Mouse (Mus musculus): ENCODE data around the gene Adamts2.

Gene Adamts2

DNA sequence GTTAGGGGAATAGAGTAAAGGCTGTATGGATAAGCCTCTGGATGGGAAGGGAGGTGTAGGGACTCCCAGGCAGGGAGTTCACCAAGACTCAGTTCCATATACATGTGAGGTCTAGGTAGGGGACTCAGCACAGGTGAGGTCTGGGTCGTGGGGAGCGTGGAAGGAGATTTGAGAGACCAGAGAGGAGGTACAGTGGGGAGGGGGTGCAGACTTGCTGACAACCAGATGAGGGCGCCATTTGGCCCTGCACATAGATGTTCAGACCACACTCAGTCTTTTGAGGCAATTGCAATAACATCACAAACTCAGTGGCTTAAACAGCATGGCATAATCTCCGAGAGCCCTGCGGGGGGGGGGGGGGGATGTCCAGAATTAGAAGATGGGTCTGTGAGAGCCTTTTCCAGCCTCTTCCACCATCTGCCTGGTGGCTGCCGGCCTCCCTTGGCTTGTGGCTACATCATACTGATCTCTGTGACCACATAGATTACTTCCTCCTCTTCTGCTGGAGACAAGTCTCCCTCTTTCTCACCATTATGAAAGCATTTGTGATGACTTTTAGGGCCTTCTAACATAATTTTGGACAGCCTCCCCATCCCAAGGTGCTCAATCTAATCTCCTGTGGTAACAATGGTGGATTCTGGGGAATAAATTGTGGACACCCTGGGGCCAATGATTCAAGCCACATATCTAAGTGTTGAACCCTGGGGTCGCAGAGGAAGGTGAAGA, 71.8 kb downstream of the Adamts2 start:
- DNase-seq: no peak

DNA sequence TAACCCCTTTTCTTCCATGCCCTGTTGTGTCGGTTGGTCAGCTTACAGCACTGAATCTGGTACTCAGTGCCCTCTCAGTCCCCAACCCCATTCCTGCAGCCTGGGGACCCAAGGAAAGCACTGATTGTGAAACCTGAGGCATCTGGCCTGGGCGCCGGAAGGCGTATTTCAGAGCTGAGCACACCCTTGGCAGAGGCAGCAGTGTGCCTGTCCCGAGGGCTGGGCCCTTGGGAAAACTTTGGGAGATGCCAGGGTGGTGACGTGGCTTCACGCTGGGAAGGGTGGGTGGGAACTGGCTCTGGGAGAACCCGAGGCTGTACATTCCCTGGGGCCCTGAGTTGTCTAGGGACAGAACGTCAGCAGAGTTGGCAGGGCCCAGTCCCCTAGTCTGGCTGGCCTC, 72.5 kb downstream of the Adamts2 start:
- DNase-seq: no peak

DNA sequence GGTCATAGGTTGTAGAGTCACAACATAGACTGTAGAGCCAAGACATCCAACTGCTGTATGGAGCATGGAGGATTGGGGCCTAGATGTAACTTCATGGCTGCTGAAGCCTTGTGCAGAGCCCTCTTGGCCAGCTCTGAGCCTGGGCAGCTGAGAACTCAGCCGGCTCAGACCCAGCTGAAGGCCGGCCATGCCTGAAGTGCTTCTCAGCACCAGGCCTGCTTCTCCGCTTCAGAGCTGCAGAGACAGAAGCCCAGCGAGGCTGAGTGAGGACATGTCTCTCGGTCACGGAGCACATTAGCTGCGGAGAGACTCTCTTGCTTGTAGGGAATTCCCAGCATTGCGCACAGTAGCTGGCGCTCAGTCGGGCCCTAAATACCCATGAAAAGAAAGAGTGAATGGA, 76.8 kb downstream of the Adamts2 start:
- DNase-seq: no peak

DNA sequence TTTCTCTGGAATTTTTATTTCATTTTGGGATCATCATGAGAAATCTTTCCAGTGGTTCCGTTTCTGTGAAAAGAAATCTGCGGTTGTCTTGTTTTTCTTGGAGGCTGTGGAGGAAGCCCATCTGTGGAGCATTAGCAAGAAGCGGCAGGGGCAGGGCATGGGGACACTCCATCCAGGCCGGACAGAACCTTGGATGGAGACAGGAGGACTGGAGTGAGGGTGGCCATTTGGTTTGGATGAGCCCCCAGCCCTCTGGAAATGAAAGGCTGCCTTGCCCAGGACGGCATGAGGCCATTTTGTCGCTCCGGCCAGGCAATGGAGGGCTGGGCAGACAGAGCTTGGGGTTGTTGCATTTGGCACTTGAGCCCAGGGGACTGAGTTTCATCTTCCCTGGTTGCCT, 80.1 kb downstream of the Adamts2 start:
- no peak for DNase-seq

DNA sequence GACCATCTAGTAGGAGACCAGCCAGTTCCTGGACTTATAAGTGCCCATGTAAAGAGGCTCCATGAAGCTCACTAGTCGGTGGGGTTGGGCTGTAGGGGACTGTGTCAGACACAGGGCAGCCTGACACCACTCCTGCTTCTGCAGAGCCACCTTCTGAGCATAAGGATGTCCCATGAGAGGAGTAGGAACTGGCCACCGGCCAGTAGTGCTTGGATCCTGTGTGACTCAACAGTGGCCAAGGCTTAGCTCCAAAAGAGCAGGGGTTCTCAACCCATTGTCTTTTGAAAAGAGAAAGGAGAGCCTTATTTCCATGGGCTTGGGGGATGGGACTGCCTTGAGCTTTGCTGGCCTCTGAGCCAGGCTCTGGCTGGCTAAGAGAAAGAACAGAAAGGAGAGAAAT, 81.9 kb downstream of the Adamts2 start:
- DNase-seq: no peak

DNA sequence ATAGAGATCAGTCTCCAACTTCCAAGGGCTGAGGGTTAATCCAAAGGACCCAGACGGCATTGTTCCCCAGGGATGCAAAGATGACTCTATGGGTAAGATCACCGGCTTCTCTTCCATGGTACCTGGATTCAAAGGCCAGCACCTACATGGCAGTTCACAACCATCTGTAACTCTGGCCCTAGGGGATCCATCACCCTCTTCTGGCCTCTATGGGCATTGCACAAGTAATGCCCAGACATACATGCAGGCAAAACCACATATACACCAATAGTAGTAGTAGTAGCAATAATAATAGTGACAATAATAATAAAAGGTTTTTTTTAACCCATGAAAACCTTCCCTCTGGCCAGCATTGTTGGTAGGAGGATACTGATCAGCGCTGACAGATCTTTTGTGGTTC, 86.7 kb downstream of the Adamts2 start:
- no peak for DNase-seq

DNA sequence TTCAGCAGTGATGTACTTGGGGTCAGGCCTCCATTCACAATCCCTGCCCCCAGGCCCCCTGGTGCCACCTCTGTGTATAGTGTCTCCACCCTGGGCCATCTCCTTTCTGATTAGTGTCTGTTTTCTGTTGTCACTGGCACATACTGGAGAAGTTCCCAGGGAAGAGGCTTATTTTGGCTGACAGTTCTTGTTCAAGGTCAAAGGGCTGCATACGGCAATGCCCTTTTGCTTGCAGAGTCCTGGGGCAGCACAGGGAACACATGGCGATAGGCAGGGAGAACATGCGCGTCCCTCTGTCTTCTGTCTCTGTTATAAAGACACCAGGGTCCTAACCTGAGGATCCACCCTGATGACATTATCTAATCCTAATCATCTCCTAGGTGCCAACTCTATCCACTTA, 87.8 kb downstream of the Adamts2 start:
- DNase-seq: no peak

DNA sequence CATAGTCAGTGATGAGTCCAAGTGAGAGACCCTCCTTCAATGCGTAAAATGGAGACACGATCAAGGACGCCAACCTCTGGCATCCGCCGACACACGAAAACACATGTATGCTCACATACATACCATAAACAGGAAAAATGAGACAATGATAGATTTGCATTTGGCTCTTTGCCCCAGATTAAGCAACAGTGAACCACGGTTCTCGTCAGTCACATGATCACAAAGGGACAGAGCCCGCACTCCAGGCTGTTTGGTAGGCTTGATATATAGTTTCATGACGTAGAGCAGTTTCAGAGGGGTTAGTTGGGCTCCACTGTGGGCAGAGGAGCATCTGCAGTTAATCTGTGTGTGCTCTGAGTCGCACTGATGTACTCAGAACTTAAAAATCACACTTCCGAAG, 98.1 kb downstream of the Adamts2 start:
- no peak for DNase-seq

DNA sequence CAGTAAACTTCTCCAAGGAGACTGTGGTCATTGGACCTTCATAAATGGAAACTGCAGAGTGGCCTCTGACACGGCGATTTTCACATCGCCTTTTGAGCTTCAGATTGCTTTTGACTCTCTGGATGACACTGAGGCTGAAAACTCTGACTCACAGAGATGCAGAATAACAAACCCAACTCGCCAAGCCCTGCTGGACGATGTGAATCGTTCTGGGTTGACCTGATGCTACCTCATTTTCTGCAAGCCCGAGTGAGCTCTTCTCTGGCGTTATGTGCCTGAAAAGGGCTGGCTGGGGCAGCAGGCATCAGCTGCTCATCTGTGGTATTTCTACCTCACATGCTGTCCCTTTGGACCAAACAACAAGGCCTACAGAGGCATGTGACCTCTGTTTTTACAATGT, 98.6 kb downstream of the Adamts2 start:
- DNase-seq: no peak

DNA sequence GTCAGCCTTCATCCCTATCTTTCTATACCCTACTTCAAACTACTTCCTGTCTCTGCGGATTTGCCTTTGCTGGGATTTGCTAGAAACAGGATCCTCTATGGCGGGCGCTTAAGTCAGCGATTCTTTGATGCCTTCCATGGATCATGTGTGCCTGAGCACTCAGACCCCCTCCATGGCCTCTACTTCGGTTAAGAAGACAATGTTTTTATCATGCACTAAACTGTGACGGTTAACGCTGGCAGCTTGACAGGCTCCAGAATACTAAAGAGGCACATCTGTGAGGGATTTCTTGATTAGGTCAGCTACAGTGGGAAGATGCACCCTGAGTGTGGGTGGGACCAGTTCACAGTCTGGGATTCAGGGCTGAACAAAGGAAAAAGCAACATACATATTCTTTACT, 101.5 kb downstream of the Adamts2 start:
- no peak for DNase-seq

DNA sequence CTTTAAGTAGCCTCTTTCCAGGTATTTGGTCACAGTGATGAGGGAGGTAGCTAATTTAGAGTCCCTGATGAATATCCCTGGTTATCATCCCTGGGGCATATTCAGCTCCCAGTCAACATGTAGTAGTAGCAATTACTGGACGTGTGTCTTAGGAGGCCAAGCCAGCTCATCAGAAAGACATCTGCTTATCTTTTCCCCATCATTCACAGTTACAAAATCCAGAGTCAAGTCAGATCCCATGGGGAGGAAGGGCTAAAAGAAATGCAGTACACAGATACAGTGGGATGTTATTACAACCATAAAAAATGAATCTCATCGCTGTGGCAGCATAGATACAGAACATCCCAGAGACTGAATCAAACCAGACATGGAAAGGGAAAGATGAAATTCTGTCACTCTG, 102.6 kb downstream of the Adamts2 start:
- DNase-seq: no peak

DNA sequence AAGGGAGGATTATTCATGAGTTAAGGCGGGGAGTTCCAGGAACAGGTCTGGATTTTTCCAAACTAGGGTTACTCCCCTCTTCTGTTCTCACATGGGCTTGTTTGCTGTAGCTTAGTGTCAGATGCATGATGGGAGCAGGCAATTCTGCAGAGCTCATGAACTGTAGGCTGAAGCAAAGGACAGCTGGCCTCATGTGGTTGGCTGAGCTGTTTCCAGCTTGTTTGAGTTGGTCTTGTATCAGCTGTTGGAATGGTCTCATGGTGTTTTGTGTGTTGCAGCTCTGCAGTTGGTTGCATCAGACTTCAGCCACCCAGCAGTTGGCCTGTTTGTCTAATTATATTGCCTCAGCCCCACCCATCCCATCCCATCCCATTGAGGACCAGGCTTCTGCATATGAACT, 105.4 kb downstream of the Adamts2 start:
- DNase-seq: no peak

DNA sequence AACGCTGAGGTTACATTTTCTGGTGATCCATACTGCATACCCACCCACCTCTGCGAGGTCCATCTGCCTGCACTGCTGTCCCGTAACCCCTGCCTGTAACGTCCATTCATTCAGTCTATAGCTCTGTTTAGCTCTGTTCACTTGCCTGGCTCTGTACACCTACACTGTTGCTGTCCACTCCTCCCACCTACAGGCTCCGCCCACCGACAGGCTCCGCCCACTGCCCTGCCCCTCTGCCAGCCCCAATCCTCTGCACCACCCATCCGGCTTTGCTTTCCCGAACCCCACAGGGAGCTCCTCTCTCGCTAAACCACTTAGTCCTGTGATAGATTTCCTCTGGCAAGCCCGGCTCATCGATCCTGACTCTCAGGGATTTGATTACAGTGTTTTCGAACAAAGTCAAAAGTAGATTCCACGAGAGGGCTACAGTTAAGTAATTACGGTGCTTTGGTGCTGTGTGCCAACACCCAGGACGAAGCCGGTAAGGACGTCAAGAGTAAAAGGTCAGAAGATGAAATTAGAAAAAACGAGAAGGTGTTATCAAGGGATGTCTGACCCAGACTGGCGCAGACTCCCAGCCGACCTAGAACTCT, 111.8 kb downstream of the Adamts2 start:
- DNase-seq: peak; percentile 12

DNA sequence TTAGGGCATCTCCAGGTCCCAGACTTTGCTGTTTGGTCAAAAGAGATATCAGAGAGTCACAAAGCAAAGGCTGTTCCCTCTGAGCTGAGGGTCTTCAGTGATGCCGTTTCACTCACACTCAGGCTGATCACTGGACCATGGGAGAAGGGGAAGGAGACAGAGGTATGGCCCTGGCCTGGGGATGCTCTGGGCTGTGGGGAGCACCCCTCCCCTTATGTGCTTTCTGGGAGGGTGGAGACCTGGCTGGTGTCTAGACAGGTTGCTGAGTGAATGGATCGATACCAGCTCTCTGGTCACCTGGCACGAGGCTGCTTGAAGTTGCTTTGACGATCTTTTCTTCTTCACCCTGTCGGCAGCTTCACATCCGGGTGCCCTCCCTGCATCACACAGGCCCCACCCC, 113.2 kb downstream of the Adamts2 start:
- no peak for DNase-seq

DNA sequence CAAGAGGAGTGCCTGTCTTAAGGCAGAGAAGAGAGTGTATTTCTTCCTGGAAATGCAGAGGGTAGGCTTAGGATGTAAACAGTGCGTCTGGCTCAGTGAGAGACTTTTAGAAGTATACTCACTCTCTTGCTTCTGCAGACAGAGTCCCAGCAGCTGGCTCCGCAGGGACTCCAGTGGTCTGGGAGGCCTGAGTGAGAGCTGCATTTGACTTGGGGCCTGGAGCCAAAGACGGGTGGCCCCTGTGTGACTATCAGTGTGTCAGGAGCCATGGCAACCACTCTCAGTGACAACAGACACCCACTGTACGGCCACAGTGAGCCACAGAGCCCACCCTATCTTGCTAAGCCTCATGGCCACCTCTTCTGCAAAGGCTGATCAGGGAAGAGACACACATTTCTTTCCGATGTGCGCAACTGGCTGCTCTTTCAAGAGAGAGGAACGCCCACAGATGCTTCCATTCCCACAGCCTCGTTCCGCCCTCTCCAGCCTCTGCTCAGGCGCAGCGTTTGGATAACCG, 115.6 kb downstream of the Adamts2 start:
- DNase-seq: no peak

DNA sequence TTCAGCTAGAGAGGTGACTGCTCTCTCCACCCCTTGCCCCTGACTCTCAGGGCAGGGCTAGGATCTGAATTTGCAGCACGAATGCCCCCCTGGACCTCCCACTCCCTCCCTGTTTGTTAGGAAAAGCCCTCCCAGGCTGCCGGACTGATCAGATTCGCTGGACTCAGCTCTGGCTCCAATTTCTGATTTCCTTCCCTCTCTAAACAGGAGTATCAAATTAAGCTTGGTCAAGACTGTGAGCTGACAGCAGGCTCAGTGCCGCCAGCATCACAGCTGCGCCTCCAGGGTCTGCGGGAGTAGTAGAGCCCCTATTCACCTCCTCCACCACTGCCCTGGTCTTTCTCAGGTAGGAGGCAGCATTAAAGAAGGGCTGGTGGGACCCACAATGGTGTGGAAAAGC, 117.0 kb downstream of the Adamts2 start:
- no peak for DNase-seq

DNA sequence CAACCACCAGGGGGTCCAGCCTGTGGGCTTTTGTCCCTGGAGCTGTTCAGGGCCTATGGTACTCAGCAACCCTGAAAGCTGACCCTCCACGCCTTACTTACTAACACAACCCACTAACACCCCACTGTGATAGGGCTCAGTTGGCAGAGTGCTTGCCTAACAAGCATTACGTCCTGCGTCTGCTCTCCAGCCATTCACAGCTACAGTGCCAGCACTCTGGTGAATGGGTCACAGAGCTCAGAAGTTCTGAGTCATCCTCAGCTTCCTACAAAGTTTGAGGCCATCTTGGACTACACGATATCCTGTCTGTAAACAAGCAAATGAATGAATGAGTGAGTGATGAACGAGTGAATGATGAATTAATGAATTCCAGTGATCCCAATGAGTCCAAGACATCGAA, 118.5 kb downstream of the Adamts2 start:
- no peak for DNase-seq

DNA sequence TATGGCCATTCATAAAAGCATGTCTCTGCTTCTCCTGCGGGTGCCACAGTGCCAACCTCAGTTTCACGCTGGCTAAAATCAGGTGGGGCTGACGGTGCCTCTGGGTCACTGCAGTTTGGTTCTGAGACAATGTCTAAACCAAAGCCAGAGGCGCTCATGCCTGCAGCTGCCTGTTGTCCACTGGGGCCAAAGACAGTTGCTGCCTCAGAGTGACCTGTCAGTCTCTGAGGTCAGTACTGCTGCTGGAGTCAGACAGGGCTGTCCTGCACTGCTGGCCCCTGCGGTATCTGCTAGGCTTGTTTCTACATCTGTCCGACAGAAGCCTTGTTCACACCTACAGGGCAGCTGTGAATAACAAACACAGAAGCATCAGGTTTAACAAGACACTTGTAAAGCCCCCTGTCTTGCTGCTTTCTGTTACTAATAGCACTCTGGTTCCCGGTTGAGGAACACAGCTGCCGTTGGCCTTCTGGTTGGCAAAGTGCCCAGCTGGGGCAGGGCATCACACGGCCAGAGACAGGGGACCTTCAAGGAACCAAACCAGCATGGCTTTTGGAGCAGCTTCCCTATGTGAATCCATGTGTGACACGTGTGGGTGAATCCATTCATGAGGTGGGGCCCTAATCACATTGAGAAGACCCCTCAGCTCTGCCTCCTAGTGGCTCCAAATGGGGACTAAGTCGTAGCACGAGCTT, 119.1 kb downstream of the Adamts2 start:
- DNase-seq: no peak

DNA sequence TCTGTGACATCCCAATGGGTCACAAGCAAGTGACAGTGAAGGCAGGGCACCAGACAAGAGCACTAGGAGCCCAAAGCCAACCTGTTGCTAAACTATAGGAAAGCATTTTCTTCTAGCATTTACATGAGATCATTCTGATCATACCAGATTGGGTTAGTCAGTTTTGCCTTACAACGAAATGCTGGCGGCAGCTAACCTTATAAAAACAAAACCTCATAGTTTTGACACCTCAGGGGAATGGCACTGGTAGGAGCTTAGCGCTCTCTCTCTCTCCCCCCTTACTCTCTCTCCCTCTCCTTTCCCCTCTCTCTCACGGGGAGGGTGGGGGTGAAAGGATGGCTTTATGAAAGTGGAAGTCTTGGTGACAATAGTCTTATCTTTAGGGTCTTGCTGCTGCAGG, 123.7 kb downstream of the Adamts2 start:
- DNase-seq: no peak

DNA sequence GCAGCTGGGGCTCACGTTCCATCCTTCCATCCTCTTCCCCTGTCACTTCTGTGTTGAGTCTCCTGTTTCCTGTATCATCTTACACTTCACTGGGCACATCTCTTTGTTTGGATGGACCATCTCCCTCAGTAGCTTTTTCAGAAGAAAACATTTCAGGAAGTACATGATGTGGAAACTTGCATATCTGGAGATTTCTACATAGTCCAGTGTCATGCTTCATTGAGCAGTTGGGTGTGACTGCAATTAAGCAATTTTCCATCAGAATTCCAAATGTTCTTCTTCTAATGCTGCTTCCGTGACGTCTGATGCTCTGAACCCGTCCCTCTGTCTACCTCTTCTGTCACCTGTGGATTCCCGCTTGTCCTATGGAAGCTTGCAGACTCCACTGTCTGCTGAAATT, 124.2 kb downstream of the Adamts2 start:
- DNase-seq: no peak

DNA sequence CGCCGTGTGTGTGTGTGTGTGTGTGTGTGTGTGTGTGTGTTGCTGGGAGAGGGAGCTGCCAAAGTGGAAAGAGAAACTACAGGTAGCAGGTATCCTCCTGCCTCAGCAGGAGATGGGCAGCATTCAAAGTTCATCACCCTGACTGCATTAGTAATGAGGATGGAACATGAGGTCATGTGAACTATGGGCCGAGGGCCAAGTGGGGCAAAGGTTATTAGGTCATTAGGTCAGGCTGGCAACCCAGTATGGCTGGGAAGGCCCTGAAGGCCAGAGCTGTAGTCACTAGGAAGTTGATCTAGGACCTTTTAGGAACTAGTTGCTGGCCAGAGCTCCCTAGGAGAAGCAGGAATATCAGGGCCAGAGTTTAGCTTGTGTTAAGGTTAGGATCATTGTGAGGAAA, 131.3 kb downstream of the Adamts2 start:
- DNase-seq: peak; percentile 62

DNA sequence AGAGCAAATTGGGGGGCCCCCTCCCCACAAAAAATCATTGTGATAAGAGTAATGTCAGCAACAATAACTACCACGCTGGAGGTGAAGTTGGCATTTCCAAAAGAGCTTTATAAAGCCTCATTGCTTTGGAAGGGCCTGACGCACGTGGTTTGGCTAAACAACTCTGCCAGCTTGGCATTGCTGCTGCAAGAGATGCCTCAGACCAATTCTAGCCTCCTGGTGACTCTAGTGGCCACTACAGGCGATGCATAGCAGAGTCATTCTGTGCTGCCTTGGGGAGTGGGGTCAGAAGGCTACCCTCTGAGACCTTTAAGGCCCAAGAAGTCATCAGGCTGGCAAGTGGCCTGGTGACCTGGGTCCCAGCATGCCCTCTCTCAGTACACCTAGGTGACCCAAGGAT, 132.2 kb downstream of the Adamts2 start:
- DNase-seq: no peak

DNA sequence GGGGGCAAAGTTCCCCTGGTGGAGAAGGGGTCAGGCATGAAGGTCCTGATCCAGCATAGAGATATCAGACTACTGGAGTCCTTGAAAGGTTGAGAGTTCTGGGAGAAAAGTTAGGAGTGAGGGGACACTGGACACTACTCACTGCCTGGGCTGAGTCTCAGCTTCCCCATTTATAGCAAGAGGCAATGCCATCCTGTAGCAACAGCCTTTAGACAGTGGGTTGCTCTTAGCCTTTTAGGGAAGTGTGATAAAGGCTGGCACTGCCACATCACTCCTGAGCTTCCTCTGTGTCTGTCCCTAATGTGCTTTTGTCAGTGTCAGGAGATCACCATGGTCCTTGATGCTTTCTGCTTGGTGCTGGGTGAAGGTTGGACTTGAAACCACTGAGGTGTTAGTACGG, 134.7 kb downstream of the Adamts2 start:
- DNase-seq: no peak

DNA sequence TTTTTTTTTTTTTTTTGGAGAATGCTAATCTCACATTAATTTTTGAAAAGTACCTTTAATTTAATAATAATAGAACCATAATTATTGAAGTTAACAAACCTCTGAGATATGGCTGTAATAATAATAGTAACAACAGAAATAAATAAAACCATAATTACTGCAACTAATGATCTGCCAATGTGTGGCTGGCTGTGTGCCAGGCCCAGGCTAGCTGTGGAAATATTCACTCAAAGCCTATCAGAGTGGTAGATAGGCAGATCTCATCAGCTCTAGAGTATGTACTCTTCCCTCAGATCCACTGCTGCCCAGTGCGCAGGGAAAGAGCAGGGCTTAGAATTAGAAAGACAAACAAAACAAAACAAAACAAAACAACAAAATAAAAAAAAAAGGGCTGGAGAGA, 136.6 kb downstream of the Adamts2 start:
- no peak for DNase-seq

Data from kidney, adult 9 months (tissue).